Mouse (Mus musculus) CH12.LX (cell line): ENCODE data around the gene Cryz.

Source experiments
- CTCF ChIP-seq, 2 experiments: IDR thresholded peaks in 1 of 2; conservative IDR thresholded peaks in 1 of 2; 2 replicates each; pipeline ENCODE4 v1.5.1; 2011 to 2012; ENCODE audit warnings: low read depth in 2 of 2, low read length in 2 of 2, improper control_type of control experiment in 1 of 2, inconsistent platforms in 1 of 2, mild to moderate bottlenecking in 1 of 2, moderate library complexity in 1 of 2
- ELF1 ChIP-seq: IDR thresholded peaks from 2 replicates; pipeline ENCODE4 v1.6.1; 2014; ENCODE audit warnings: low read depth, mild to moderate bottlenecking, inconsistent platforms, low read length, improper control_type of control experiment
- POLR2A ChIP-seq: IDR thresholded peaks from 2 replicates; pipeline ENCODE4 v1.6.1; 2011; ENCODE audit warnings: low read depth, mild to moderate bottlenecking, improper control_type of control experiment, low read length
- RCOR1 ChIP-seq: conservative IDR thresholded peaks from 2 replicates; pipeline ENCODE4 v1.6.1; 2012; ENCODE audit warnings: low read depth, mild to moderate bottlenecking, inconsistent platforms, low read length, improper control_type of control experiment
- TCF12 ChIP-seq: IDR thresholded peaks from 2 replicates; pipeline ENCODE4 v1.6.1; 2014; ENCODE audit warnings: low read depth, mild to moderate bottlenecking, inconsistent platforms, low read length, improper control_type of control experiment

DNA sequence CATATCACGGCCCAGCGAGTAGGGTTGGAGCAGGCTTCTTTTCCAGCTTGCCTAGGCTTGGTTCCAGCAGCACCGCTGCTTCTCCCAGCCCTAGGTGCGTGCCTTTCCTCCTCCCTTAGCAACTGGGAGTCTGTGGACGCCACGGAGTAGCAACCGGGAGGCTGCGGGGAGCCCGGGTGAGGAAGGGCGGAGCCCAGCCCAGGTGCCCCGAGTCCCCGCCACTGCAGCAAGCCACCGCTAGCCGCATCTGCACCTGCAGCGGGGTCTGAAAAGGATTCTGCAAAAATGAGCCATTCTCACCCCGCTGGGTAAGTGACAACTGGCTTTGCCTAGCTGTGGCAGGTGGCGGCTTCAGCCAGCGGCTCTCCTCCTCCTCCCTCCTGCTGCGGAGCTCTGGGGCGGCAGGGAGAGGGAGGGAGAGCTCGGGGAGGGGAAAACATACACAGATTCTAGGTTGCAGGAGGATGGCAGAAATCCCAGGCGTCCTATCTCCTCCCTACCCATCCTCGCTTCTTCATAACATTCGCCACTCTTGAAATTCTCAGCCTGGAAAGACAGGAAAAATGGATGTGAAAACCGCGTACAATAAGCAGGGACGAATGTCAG lies 67.6 kb downstream of the Cryz start:
- TF ChIP-seq POLR2A, result no peak
- TF ChIP-seq ELF1, result no peak
- TF ChIP-seq CTCF (conservative IDR thresholded peaks at IDR 0.05 in 1 of 2, IDR thresholded peaks at IDR 0.05 in 1 of 2; ENCODE audit: low read depth in 2 of 2, low read length in 2 of 2), result no peak
- peak; percentile 42; the same call in 1 of the 2 replicates for TF ChIP-seq TCF12
- no peak for TF ChIP-seq RCOR1
